Mouse (Mus musculus) intestine, embryonic 15.5 days (tissue): ENCODE measurements around the gene Gm3604. TPM values are rescaled to one million over a fixed set of nuclear protein-coding genes. Genes with fewer than 3 reads are reported as not detected.
A peak's percentile ranks its signal among the peaks of the same experiment; 100 is the strongest.
"Not testable (repeated sequence)": the region's sequence is repeated elsewhere in the genome, so short reads cannot be mapped to it uniquely, and the experiment has no call there.

Experiments used
- ATAC-seq: fragments of 200-750 bp; cut with Nextera tagmentation; 2 replicates; pipeline ENCODE4 v1.8.0; 2017; ENCODE audit warnings: moderate TSS enrichment, moderate library complexity
- H3K27ac ChIP-seq: fragments of 300-500 bp; sonication (generic); 2 replicates; pipeline ENCODE4 v1.5.1; 2015; ENCODE audit warnings: mild to moderate bottlenecking, inconsistent platforms
- H3K27me3 ChIP-seq: fragments of 300-500 bp; sonication (generic); replicated peaks from 2 replicates; pipeline ENCODE4 v1.6.1; 2015; ENCODE audit warnings: inconsistent platforms
- H3K36me3 ChIP-seq: fragments of 300-500 bp; sonication (generic); 2 replicates; pipeline ENCODE4 v1.6.1; 2015; ENCODE audit warnings: inconsistent platforms
- H3K4me1 ChIP-seq: fragments of 300-500 bp; sonication (generic); replicated peaks from 2 replicates; pipeline ENCODE4 v1.6.1; 2015; ENCODE audit warnings: inconsistent platforms
- H3K4me2 ChIP-seq: fragments of 300-500 bp; sonication (generic); replicated peaks from 2 replicates; pipeline ENCODE4 v1.6.1; 2015; ENCODE audit warnings: mild to moderate bottlenecking, inconsistent platforms
- H3K4me3 ChIP-seq: fragments of 300-500 bp; sonication (generic); replicated peaks from 2 replicates; pipeline ENCODE4 v1.5.1; 2015; ENCODE audit warnings: inconsistent platforms
- H3K9ac ChIP-seq: fragments of 300-500 bp; sonication (generic); 2 replicates; pipeline ENCODE4 v1.6.1; 2015; ENCODE audit warnings: inconsistent platforms
- H3K9me3 ChIP-seq: fragments of 300-500 bp; sonication (generic); 2 replicates; pipeline ENCODE4 v1.6.1; 2016; ENCODE audit warnings: inconsistent platforms
- WGBS: fragments of 180-500 bp; shearing (Covaris S2); methylation state at CpG from one replicate; pipeline ENCODE4 v1.1.7; 2015; 5-methylcytosine and 5-hydroxymethylcytosine counted together
- polyA plus RNA-seq: library from polyadenylated mRNA; unstranded; fragments of >200 nt; fragmentation: Nextera tagmentation; extraction: Ambion mirVana; gene quantifications from 2 replicates; pipeline ENCODE4 v1.2.1, GENCODE M21; 2015

Gm3604 gene
- polyA plus RNA-seq: 5.3 and 5.7 TPM in 2 replicates

DNA sequence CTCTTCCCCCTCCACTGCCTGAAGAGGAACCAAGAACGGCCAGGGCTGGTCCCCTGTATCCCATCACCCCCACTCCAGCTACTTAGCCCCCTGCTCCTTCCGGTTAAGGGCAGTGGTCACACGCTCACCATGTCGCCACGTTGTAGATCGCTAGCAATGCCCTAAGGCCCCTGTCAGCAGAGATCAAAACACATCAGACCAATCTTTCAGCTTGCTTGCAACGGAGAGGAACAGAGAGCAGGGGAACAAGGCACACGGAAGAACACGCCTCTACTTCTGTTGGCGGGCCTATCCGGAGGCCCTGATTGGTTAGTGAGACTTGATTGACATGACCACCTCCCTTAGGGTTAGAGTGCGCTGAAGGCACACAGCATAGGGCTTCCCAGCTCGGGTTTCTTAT is at the start of gene Gm3604:
Gm3604 (minus strand) TSS at position 226 of the 400 bp plus-strand sequence.
- H3K4me1 ChIP-seq, H3K9me3 ChIP-seq, H3K27ac ChIP-seq, H3K27me3 ChIP-seq, H3K36me3 ChIP-seq: not testable (repeated sequence)
- Histone ChIP-seq H3K4me3 (peak within 1 kb of the TSS; percentile 51), H3K9ac (peak within 1 kb of the TSS; percentile 63), H3K4me2 (peak within 1 kb of the TSS; percentile 55)
- 5% methylated on average over 13 of the region's 13 CpGs for WGBS
- peak; percentile 69 for ATAC-seq

GRCm38 (mm10) chr13:62399206-62399605 is 16.2 kb upstream of the Gm3604 start:
- H3K27ac ChIP-seq, H3K27me3 ChIP-seq, H3K36me3 ChIP-seq, H3K9ac ChIP-seq, H3K9me3 ChIP-seq, H3K4me3 ChIP-seq, H3K4me1 ChIP-seq, H3K4me2 ChIP-seq, ATAC-seq: not testable (repeated sequence)
- WGBS: 66% methylated on average over 3 of the region's 3 CpGs

GRCm38 (mm10) chr13:62390076-62390620 is 7.2 kb upstream of the Gm3604 start:
- not testable (repeated sequence) for H3K9me3 ChIP-seq, H3K9ac ChIP-seq, H3K27ac ChIP-seq, ATAC-seq, H3K4me3 ChIP-seq, H3K36me3 ChIP-seq, H3K4me1 ChIP-seq, H3K27me3 ChIP-seq, H3K4me2 ChIP-seq
- WGBS: 82% methylated on average over 8 of the region's 8 CpGs

DNA sequence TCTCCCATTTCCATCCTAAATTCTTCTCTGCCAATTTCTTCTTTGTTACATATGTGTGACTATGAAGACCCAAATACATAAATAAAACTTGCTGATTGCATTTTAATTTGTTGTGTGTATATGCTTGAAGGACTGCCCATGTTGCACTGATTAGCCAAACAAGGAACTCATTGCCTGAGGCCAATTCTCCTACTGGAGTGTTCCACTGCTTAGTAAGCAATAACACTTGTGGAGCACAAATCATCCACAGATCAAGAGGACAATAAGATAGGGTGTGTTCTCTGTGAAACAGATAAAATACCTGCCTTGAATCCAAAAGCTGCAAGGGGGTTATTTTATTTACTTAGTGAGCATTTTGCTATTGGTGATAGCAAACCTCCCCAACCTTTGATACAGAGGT is 51.2 kb downstream of the Gm3604 start:
- Histone ChIP-seq H3K4me1 (no peaks in the 10 kb centered on the region), H3K4me2 (no peak overlapping the region), H3K27me3 (no peaks in the 10 kb centered on the region), H3K9me3 (no peaks in the 10 kb centered on the region; the same call in 1 of the 2 replicates), H3K36me3 (no peaks in the 10 kb centered on the region), H3K4me3 (no peak overlapping the region), H3K9ac (no peak overlapping the region), H3K27ac (no peak overlapping the region)
- ATAC-seq: no peak

DNA sequence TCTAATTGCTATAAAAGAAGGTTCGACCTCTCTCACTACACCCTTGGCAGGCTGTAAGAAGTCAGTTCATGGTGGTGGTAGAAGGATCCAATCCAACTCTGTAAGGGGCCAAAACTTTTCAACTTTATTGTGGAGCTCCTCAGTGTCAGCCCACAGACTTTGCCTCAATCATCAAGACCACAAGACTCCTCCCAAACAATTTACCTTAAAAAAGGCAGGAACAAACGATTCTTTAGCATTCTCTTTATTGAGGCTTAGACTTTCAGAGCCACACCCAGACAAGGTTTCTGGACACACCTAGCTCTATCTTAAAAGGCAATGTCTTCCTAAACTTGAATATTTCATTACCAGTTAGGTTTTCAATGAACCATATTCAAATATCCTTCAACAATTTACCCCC is 51.6 kb downstream of the Gm3604 start:
- Histone ChIP-seq H3K4me3 (no peak overlapping the region), H3K4me1 (no peaks in the 10 kb centered on the region), H3K9me3 (no peaks in the 10 kb centered on the region; the same call in 1 of the 2 replicates), H3K27ac (no peak overlapping the region), H3K9ac (no peak overlapping the region), H3K36me3 (no peaks in the 10 kb centered on the region), H3K27me3 (no peaks in the 10 kb centered on the region), H3K4me2 (no peak overlapping the region)
- ATAC-seq: no peak
- WGBS: 73% methylated on average over 2 of the region's 2 CpGs

Other genes with a start within 250 kb of the Gm3604 start
- gene Gm49359, start 83.7 kb upstream of the Gm3604 start, polyA plus RNA-seq: 9.9 and 10.0 TPM in 2 replicates
- not detected in 2 replicates for gene Zfp935, start 175.3 kb upstream of the Gm3604 start, polyA plus RNA-seq
- gene Zfp934, start 188.0 kb upstream of the Gm3604 start, polyA plus RNA-seq: 14.8 and 16.5 TPM in 2 replicates
- gene 6720489N17Rik, start 241.0 kb upstream of the Gm3604 start, polyA plus RNA-seq: 8.5 and 8.8 TPM in 2 replicates